Mouse (Mus musculus) hindbrain, embryonic 13.5 days (tissue): ENCODE results near the gene Psme1. TPM values are rescaled to one million over a fixed set of nuclear protein-coding genes. Genes with fewer than 3 reads are reported as not detected.

Source experiments
- ATAC-seq: fragments of 200-750 bp; cut with Nextera tagmentation; 2 replicates; pipeline ENCODE4 v1.8.0; 2017; ENCODE audit warnings: moderate TSS enrichment; ENCODE audit not compliant: low FRiP score
- H3K27ac ChIP-seq: fragments of 300-500 bp; sonication (generic); 2 replicates; pipeline ENCODE4 v1.5.1; 2015; ENCODE audit warnings: inconsistent platforms, mild to moderate bottlenecking, moderate library complexity
- H3K27me3 ChIP-seq: fragments of 300-500 bp; sonication (generic); 2 replicates; pipeline ENCODE4 v1.6.1; 2015; ENCODE audit warnings: mild to moderate bottlenecking, inconsistent platforms
- H3K36me3 ChIP-seq: fragments of 300-500 bp; sonication (generic); 2 replicates; pipeline ENCODE4 v1.6.1; 2015; ENCODE audit warnings: mild to moderate bottlenecking, inconsistent platforms
- H3K4me1 ChIP-seq: fragments of 300-500 bp; sonication (generic); replicated peaks from 2 replicates; pipeline ENCODE4 v1.6.1; 2015; ENCODE audit warnings: inconsistent platforms
- H3K4me2 ChIP-seq: fragments of 300-500 bp; sonication (generic); 2 replicates; pipeline ENCODE4 v1.6.1; 2015; ENCODE audit warnings: inconsistent platforms, mild to moderate bottlenecking, moderate library complexity
- H3K4me3 ChIP-seq: fragments of 300-500 bp; sonication (generic); 2 replicates; pipeline ENCODE4 v1.5.1; 2015; ENCODE audit warnings: mild to moderate bottlenecking, inconsistent platforms
- H3K9ac ChIP-seq: fragments of 300-500 bp; sonication (generic); 2 replicates; pipeline ENCODE4 v1.6.1; 2015; ENCODE audit warnings: mild to moderate bottlenecking, inconsistent platforms
- H3K9me3 ChIP-seq: fragments of 300-500 bp; sonication (generic); 2 replicates; pipeline ENCODE4 v1.6.1; 2016; ENCODE audit warnings: inconsistent platforms
- WGBS: fragments of 180-500 bp; shearing (Covaris S2); methylation state at CpG from one replicate; pipeline ENCODE4 v1.1.7; 2015; 5-methylcytosine and 5-hydroxymethylcytosine counted together
- polyA plus RNA-seq: library from polyadenylated mRNA; unstranded; fragments of >200 nt; fragmentation: Nextera tagmentation; extraction: Ambion mirVana; gene quantifications from 2 replicates; pipeline ENCODE4 v1.2.1, GENCODE M21; 2015

The Psme1 gene
- polyA plus RNA-seq, 1 experiment from 2014 or later = 188 TPM

GRCm38 (mm10) chr14:55614565-55615178 lies 36.7 kb downstream of the Psme1 start:
- no peak overlapping the region for H3K27ac ChIP-seq
- no peaks in the 10 kb centered on the region for H3K27me3 ChIP-seq
- WGBS = 85% methylated on average over 7 of the region's 7 CpGs
- no peak overlapping the region for H3K4me3 ChIP-seq
- peaks cover 4% of the 10 kb centered on the region; the same call in 1 of the 2 replicates for H3K4me1 ChIP-seq
- peaks cover 10% of the 10 kb centered on the region for H3K36me3 ChIP-seq
- H3K9me3 ChIP-seq = no peaks in the 10 kb centered on the region
- ATAC-seq = no peak
- no peak overlapping the region for H3K9ac ChIP-seq
- no peak overlapping the region for H3K4me2 ChIP-seq

DNA sequence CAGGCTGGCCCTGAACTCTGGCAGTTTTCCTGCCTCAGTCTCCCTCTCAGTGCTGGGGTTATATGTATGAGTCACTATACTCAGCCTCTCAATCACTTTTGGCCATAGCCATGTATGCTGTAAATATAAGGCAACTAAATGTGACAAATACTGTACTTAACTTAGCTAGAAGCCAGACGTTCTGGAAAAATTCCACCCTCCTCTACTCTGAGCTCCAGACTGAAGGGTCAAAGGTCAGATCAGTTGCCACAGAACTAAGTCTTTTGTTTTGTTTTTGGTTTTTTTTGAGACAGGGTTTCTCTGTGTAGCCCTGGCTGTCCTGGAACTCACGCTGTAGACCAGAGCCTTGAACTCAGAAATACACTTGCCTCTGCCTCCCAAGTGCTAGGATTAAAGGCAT lies 38.0 kb downstream of the Psme1 start:
- Histone ChIP-seq H3K4me3 (no peak overlapping the region), H3K9ac (no peak overlapping the region), H3K36me3 (0 out of 2 replicates have a peak, but pooled peaks cover 2% of the 10 kb centered on the region), H3K4me1 (peaks cover 4% of the 10 kb centered on the region; the same call in 1 of the 2 replicates), H3K4me2 (no peak overlapping the region), H3K9me3 (no peaks in the 10 kb centered on the region), H3K27me3 (no peaks in the 10 kb centered on the region), H3K27ac (no peak overlapping the region)
- WGBS = 38% methylated on average over 2 of the region's 2 CpGs
- ATAC-seq = no peak

DNA sequence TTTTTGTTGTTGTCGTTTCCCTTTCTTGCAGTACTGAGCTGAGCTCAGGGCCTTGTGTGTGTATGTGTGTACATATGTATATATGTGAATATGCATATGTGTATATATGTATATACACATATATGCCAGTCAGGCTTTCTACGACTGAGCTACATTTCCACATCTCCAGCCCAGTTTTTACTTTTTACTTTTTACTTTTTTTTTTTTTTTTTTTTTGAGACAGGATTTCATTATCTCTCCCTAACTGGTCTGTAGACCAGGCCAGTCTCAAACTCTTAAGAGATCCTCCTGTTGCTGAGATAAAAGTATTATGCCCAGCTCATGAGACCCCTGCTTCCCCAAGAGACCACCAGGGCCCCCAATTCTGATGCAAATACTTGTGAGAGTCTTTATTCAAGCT lies 38.9 kb downstream of the Psme1 start:
- peaks cover 4% of the 10 kb centered on the region; the same call in 1 of the 2 replicates for H3K4me1 ChIP-seq
- WGBS = 87% methylated on average over 2 of the region's 2 CpGs

GRCm38 (mm10) chr14:55617822-55618221 lies 39.9 kb downstream of the Psme1 start, which contains the start of gene Rec8:
Gene Rec8, plus strand, starts transcription at chr14:55618037.
- WGBS = 20% methylated on average over 21 of the region's 21 CpGs

More for the DNA sequence above, 38.9 kb downstream of the Psme1 start:
- ATAC-seq = no peak
- Histone ChIP-seq H3K36me3 (no peaks in the 10 kb centered on the region), H3K27ac (no peak overlapping the region), H3K4me2 (no peak overlapping the region), H3K9me3 (no peaks in the 10 kb centered on the region), H3K4me3 (no peak overlapping the region), H3K27me3 (no peaks in the 10 kb centered on the region), H3K9ac (no peak overlapping the region)

DNA sequence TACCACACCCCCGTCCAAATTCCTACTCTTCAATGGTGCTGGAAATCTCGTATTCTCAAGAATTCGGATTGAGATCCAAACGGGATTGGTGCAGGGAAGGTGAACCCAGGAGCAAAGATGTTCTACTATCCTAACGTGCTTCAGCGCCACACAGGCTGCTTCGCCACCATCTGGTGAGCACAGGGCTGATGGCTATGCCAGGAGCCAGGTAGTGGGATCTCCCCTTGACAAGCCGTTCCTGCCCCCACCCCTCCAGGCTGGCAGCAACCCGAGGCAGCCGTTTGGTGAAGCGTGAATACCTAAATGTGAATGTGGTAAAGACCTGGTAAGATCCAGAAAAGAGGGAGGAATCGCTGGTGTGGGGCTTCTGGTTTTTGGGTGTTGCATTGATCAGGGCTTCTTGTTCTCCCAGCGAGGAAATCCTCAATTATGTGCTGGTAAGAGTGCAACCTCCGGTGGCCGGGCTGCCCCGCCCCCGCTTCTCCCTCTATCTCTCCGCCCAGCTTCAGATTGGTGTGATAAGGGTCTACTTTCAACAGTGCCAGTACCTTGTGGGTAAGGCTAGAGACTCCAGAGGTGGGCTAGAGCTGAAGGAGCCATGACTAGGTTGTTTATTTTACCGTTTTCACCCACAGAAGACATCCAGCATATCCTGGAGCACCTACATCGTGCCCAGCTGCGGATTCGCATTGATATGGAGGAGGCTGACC lies 40.7 kb downstream of the Psme1 start:
- Histone ChIP-seq H3K4me3 (peak overlapping the region; percentile 33), H3K9ac (peak overlapping the region; percentile 46), H3K27me3 (no peaks in the 10 kb centered on the region), H3K9me3 (no peaks in the 10 kb centered on the region), H3K4me1 (peaks cover 4% of the 10 kb centered on the region; the same call in 1 of the 2 replicates), H3K27ac (peak overlapping the region; percentile 12; the same call in 1 of the 2 replicates), H3K4me2 (peak overlapping the region; percentile 42), H3K36me3 (peaks cover 8% of the 10 kb centered on the region)
- WGBS = 51% methylated on average over 22 of the region's 22 CpGs
- peak; percentile 51; the same call in 1 of the 2 replicates for ATAC-seq

More at GRCm38 (mm10) chr14:55617822-55618221, 39.9 kb downstream of the Psme1 start, which contains the start of gene Rec8:
- H3K27ac ChIP-seq = peak within 1 kb of the TSS; percentile 12; the same call in 1 of the 2 replicates
- H3K4me1 ChIP-seq = peaks cover 4% of the 10 kb centered on the region; the same call in 1 of the 2 replicates
- peaks cover 1% of the 10 kb centered on the region; the same call in 1 of the 2 replicates for H3K36me3 ChIP-seq
- no peaks in the 10 kb centered on the region for H3K27me3 ChIP-seq
- H3K9ac ChIP-seq = peak within 1 kb of the TSS; percentile 46
- peak within 1 kb of the TSS; percentile 33 for H3K4me3 ChIP-seq
- peak within 1 kb of the TSS; percentile 42 for H3K4me2 ChIP-seq
- ATAC-seq = peak; percentile 91
- no peaks in the 10 kb centered on the region for H3K9me3 ChIP-seq

DNA sequence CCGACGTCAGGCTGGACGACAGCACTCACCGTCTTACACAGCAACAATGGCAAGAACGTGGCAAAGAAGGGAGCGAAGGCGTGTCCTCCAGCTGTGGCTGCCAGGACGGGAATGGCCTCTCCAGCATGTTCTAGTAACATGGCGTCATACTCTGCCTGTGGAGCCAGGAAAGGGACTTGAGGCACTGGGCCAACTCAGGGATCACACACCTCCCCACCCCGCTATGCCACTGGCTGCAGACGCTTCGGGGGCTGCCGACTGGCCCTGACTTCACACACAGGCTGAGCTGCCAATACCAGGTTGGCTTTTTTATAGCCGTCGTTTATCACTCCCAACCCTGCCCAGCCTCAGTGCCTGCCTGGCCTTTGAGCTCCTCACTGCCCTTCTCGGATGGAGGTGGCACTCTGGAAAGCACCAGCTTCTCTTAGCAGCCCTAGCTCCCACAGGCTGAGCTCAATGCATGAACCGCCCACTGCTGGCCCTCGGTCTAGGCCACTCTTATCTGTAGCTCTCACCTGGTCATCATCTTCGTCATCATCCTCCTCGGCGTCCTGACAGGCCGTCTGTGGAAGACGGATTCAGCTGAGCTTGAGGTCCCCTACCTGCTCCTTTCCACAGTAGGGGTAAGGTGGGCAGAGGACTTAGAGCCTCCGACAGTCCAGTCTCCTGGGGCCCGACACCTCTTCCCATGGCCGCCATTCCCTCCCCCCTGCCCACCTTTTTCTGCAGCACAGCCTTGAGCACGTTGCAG lies 50.3 kb downstream of the Psme1 start:
- Histone ChIP-seq H3K4me3 (no peak overlapping the region), H3K4me2 (no peak overlapping the region), H3K9ac (no peak overlapping the region), H3K4me1 (no peaks in the 10 kb centered on the region), H3K9me3 (no peaks in the 10 kb centered on the region), H3K27ac (no peak overlapping the region), H3K36me3 (peaks cover 99% of the 10 kb centered on the region), H3K27me3 (no peaks in the 10 kb centered on the region)
- 93% methylated on average over 27 of the region's 27 CpGs for WGBS
- no peak for ATAC-seq

DNA sequence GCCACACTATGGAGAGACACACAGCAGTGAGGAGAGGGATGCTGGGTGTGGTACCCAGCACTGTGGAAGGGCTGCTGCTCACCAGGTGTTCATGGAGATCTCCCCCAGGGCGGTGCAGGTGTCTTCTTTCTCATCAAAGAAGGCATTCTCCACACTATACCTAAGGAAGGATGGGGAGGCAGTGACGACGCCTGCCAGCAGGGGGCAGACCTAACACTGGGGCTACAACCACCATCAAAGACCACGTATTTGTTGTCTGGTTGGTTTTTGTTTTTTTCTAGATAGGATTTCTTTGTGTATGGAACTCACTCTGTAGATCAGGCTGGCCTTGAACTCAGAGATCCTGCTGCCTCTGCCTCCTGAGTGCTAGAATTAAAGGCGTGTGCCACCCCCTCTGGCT lies 51.4 kb downstream of the Psme1 start:
- no peak overlapping the region for H3K27ac ChIP-seq

More for the DNA sequence above, 51.4 kb downstream of the Psme1 start:
- Histone ChIP-seq H3K4me2 (no peak overlapping the region), H3K9me3 (no peaks in the 10 kb centered on the region), H3K4me1 (peaks cover 5% of the 10 kb centered on the region), H3K9ac (no peak overlapping the region), H3K27me3 (no peaks in the 10 kb centered on the region), H3K36me3 (peaks cover 99% of the 10 kb centered on the region), H3K4me3 (no peak overlapping the region)
- WGBS = 57% methylated on average over 5 of the region's 5 CpGs
- ATAC-seq = no peak

Other genes with a start within 250 kb of the Psme1 start
- 24.4 and 30.9 TPM in 2 replicates for gene Dhrs4, start 99.4 kb upstream of the Psme1 start, polyA plus RNA-seq
- gene Carmil3, start 87.5 kb upstream of the Psme1 start, polyA plus RNA-seq = 21.6 and 22.1 TPM in 2 replicates
- 2.4 and 2.5 TPM in 2 replicates for gene Cpne6, start 67.7 kb upstream of the Psme1 start, polyA plus RNA-seq
- gene Nrl, start 53.1 kb upstream of the Psme1 start, polyA plus RNA-seq = 0.05 and 0.10 TPM in 2 replicates
- gene Pck2, start 37.9 kb upstream of the Psme1 start, polyA plus RNA-seq = 20.7 and 21.5 TPM in 2 replicates
- 124 and 130 TPM in 2 replicates for gene Dcaf11, start 18.1 kb upstream of the Psme1 start, polyA plus RNA-seq
- gene A730061H03Rik, start 17.7 kb upstream of the Psme1 start, polyA plus RNA-seq = 0.71 and 2.0 TPM in 2 replicates
- 0.40 and 0.54 TPM in 2 replicates for gene Fitm1, start 2.5 kb upstream of the Psme1 start, polyA plus RNA-seq
- 15.7 and 20.4 TPM in 2 replicates for gene Emc9, start 7.2 kb downstream of the Psme1 start, polyA plus RNA-seq
- 198 and 215 TPM in 2 replicates for gene Psme2, start 13.0 kb downstream of the Psme1 start, polyA plus RNA-seq
- gene Rnf31, start 13.6 kb downstream of the Psme1 start, polyA plus RNA-seq = 18.8 and 20.8 TPM in 2 replicates
- gene Irf9, start 25.4 kb downstream of the Psme1 start, polyA plus RNA-seq = 9.0 and 10.0 TPM in 2 replicates
- 15.1 and 16.0 TPM in 2 replicates for gene Rec8, start 39.9 kb downstream of the Psme1 start, polyA plus RNA-seq
- 86.1 and 96.7 TPM in 2 replicates for gene Ipo4, start 57.8 kb downstream of the Psme1 start, polyA plus RNA-seq
- gene Gm49378, start 59.8 kb downstream of the Psme1 start, polyA plus RNA-seq = 2.2 and 2.8 TPM in 2 replicates
- 58.5 and 65.8 TPM in 2 replicates for gene Tm9sf1, start 65.7 kb downstream of the Psme1 start, polyA plus RNA-seq
- 0.41 and 0.43 TPM in 2 replicates for gene Tssk4, start 72.1 kb downstream of the Psme1 start, polyA plus RNA-seq
- gene Mdp1, start 82.4 kb downstream of the Psme1 start, polyA plus RNA-seq = 74.7 and 77.5 TPM in 2 replicates
- 51.1 and 52.9 TPM in 2 replicates for gene Gmpr2, start 93.8 kb downstream of the Psme1 start, polyA plus RNA-seq
- gene Nedd8, start 94.0 kb downstream of the Psme1 start, polyA plus RNA-seq = 585 and 628 TPM in 2 replicates
- gene Tinf2, start 103.7 kb downstream of the Psme1 start, polyA plus RNA-seq = 28.0 and 31.8 TPM in 2 replicates
- 0.19 and 0.47 TPM in 2 replicates for gene Tgm1, start 135.8 kb downstream of the Psme1 start, polyA plus RNA-seq
- 56.4 and 57.0 TPM in 2 replicates for gene Rabggta, start 144.1 kb downstream of the Psme1 start, polyA plus RNA-seq
- 77.4 and 79.2 TPM in 2 replicates for gene Dhrs1, start 167.6 kb downstream of the Psme1 start, polyA plus RNA-seq
- gene Nop9, start 167.6 kb downstream of the Psme1 start, polyA plus RNA-seq = 28.7 and 33.5 TPM in 2 replicates
- gene Cideb, start 180.3 kb downstream of the Psme1 start, polyA plus RNA-seq = 0.25 TPM in 2 replicates
- gene Ltb4r2, start 183.3 kb downstream of the Psme1 start, polyA plus RNA-seq = 0.43 and 0.56 TPM in 2 replicates
- gene Ltb4r1, start 187.8 kb downstream of the Psme1 start, polyA plus RNA-seq = 0.32 and 0.74 TPM in 2 replicates
- gene Adcy4, start 206.0 kb downstream of the Psme1 start, polyA plus RNA-seq = 5.3 and 6.0 TPM in 2 replicates
- 2.6 and 3.7 TPM in 2 replicates for gene Ripk3, start 210.7 kb downstream of the Psme1 start, polyA plus RNA-seq
- 10.8 and 12.0 TPM in 2 replicates for gene Nfatc4, start 245.0 kb downstream of the Psme1 start, polyA plus RNA-seq